Mouse (Mus musculus) NIH3T3 (cell line): ENCODE results near the gene Id4.

ENCODE experiments used
- DNase-seq: peaks from one replicate; pipeline ENCODE4 v3.0.0-alpha.2; 2012; ENCODE audit warnings: low read depth

Gene Id4

GRCm38 (mm10) chr13:48260690-48261278, at the start of gene Id4:
TSS of gene Id4 (plus strand) at chr13:48261228.
- DNase-seq, result peak; percentile 98

- peak; percentile 55 for DNase-seq
These were observed 33.9 kb upstream of the Id4 start for GRCm38 (mm10) chr13:48227136-48227535.

GRCm38 (mm10) chr13:48227712-48228111, 33.3 kb upstream of the Id4 start:
- peak; percentile 98 for DNase-seq

GRCm38 (mm10) chr13:48228114-48228513, 32.9 kb upstream of the Id4 start:
- DNase-seq, result no peak

GRCm38 (mm10) chr13:48230996-48231395, 30.0 kb upstream of the Id4 start:
- DNase-seq, result peak; percentile 84

GRCm38 (mm10) chr13:48236436-48236835, 24.6 kb upstream of the Id4 start:
- no peak for DNase-seq

GRCm38 (mm10) chr13:48236865-48237264, 24.2 kb upstream of the Id4 start:
- DNase-seq, result no peak

GRCm38 (mm10) chr13:48237516-48237915, 23.5 kb upstream of the Id4 start:
- peak; percentile 81 for DNase-seq

- no peak for DNase-seq
These were observed 15.6 kb upstream of the Id4 start for GRCm38 (mm10) chr13:48245235-48246012.

- DNase-seq, result no peak
These were observed 8.5 kb upstream of the Id4 start for GRCm38 (mm10) chr13:48252559-48252958.

GRCm38 (mm10) chr13:48255026-48255425, 6.0 kb upstream of the Id4 start:
- no peak for DNase-seq

GRCm38 (mm10) chr13:48261341-48262221, 553 bp downstream of the Id4 start:
- DNase-seq, result peak; percentile 65

GRCm38 (mm10) chr13:48262451-48262969, 1.5 kb downstream of the Id4 start:
- peak; percentile 60 for DNase-seq

GRCm38 (mm10) chr13:48265029-48265428, 4.0 kb downstream of the Id4 start:
- DNase-seq, result peak; percentile 6

- DNase-seq, result peak; percentile 66
These were observed 12.5 kb downstream of the Id4 start for GRCm38 (mm10) chr13:48273451-48274069.

GRCm38 (mm10) chr13:48274107-48274506, 13.1 kb downstream of the Id4 start:
- DNase-seq, result no peak

- no peak for DNase-seq
These were observed 16.0 kb downstream of the Id4 start for GRCm38 (mm10) chr13:48276981-48277380.

- no peak for DNase-seq
These were observed 23.4 kb downstream of the Id4 start for GRCm38 (mm10) chr13:48284426-48284825.

GRCm38 (mm10) chr13:48284918-48285693, 24.1 kb downstream of the Id4 start:
- DNase-seq, result no peak

- no peak for DNase-seq
These were observed 29.4 kb downstream of the Id4 start for GRCm38 (mm10) chr13:48290427-48290826.

- DNase-seq, result peak; percentile 81
These were observed 53.5 kb downstream of the Id4 start for GRCm38 (mm10) chr13:48314500-48314899.
